Mouse (Mus musculus) brain, embryonic 14.5 days (tissue): ENCODE results near the gene Taok3.

ENCODE experiments used
- CTCF ChIP-seq: fragments of 200-500 bp; IDR thresholded peaks from 2 replicates; pipeline ENCODE4 v1.5.1; 2012; ENCODE audit warnings: inconsistent platforms, mild to moderate bottlenecking, moderate library complexity, borderline replicate concordance; ENCODE audit not compliant: insufficient read depth, insufficient read length; ENCODE audit errors: extremely low read depth
- POLR2A ChIP-seq: fragments of 200-500 bp; IDR thresholded peaks from 2 replicates; pipeline ENCODE4 v1.6.1; 2012; ENCODE audit warnings: mild to moderate bottlenecking, inconsistent platforms, borderline replicate concordance; ENCODE audit not compliant: poor library complexity, insufficient read depth, insufficient read length, severe bottlenecking; ENCODE audit errors: extremely low read depth

DNA sequence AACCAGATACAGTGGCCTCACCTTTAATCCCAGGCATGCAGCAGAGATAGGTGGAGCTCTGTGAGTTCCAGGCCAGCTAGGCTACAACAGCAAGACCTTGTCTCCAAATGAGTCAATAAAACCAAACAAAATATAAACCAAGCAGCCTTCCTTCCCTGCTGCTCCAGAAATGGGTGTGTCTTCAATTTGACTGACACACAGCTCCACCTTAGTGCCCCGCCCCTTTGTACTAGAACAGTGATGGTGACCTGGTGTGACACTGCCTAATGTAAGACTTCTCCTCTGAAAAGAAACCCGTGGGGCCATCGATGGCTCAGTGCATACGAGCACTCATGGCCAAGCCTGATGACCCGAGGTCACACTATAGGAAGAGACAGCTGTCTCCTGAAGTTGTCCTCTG lies 116.6 kb downstream of the Taok3 start:
- no peak for TF ChIP-seq CTCF
- no peak for TF ChIP-seq POLR2A
